Mouse (Mus musculus): ENCODE measurements at regions not wholly inside any gene's neighbourhood (a gene's known extent, or its start where the extent isn't known, plus 50 kb on each side); places are given as distances from the start of the nearest gene placed in this dataset.

- peak; percentile 4 to 75 for DNase-seq (ENCODE audit: low spot score in 2 of 2)
Observed at GRCm38 (mm10) chr7:71412079-71412478, 60.8 kb upstream of the Gm10295 start.

DNA sequence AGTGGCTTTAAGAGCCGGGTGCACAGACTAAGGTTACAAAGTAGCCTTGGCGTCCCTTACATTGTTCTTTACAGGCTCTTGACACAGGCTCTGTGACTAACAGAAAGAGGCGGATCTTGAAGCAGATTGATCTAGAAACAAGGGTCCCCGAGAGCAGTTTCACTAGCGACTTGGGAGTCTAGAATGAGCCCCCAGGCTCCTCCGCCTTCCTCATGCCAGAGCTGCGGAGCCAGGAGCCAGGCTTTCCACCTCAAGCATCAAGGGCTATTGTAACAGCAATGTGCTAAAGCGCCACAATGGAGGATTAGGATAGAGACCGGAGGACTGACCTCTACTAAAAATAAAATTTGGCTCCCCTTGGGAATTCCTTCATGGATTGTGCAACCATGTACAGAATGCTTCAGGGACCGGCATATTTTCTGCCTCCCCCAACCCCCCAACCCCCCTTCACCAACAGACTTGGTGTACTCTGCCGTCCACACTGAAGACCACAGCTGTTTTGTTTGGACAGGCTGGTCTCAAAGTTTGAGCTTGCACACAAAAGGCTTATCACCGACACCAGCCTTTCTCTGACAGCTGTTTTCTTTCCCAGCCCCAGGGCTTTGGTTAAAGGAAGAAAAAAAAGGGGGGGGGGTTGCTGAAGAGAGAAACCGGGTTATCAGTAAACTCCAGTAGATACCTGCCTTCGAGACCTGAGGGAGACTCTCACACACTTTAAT, 60.2 kb upstream of the Gm10295 start:
- DNase-seq (ENCODE audit: low spot score in 2 of 2): no peak

- no peak for DNase-seq (ENCODE audit: low spot score in 2 of 2)
Observed at GRCm38 (mm10) chr7:71409903-71410302, 58.6 kb upstream of the Gm10295 start.

DNA sequence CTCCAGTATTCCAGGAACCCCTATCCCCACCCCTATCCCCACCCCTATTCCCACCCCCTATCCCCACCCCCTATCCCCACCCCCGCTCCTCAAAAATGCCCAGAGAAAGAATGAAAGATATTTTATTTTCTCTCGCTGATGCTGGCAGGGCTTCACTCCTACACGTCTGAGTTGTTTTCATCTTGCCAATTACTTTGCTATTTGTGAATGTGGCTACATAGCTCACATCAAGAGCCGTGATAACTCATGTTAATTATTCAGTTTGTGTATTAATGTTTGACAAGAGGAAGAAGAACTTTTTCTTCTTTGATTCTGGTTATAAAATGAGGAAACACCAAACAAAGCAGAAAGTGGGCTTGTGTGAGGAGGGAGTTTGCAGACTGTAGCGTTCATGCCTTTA, 57.8 kb upstream of the Gm10295 start:
- DNase-seq (ENCODE audit: low spot score in 2 of 2): no peak

DNA sequence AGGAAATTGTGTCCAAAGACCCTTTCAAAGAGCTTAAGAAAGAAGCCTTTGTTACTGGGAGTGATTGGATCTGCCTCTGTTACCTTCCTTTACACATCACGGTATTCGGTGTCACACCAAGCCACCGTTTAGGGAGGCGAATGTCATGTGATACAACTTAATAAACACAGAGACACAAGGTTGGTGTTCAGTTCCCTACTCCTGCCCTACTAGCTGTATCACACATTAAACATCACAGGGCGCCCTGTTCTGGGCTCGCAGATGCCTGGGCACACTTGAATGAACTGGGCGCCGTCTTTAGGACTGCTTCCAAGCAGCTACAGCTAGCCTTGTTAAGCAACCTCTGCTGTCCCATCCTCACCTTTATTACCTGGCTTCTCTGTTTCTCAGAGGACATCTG, 55.0 kb upstream of the Gm10295 start:
- DNase-seq (ENCODE audit: low spot score in 2 of 2): no peak

Data from left cerebral cortex, adult 9 months (tissue).